Mouse (Mus musculus) liver, adult 2 months (tissue): ENCODE results near the gene Rad9a. TPM values are rescaled to one million over a fixed set of nuclear protein-coding genes. Genes with fewer than 3 reads are reported as not detected.
A peak's percentile ranks its signal among the peaks of the same experiment; 100 is the strongest.

Source experiments
- DNase-seq: peaks from one replicate; pipeline ENCODE4 v3.0.0-alpha.2; 2011; ENCODE audit warnings: low read depth, low spot score; ENCODE audit errors: extremely low read depth
- H3K27ac ChIP-seq: fragments of 200-500 bp; replicated peaks from 2 replicates; pipeline ENCODE4 v1.5.1; 2012; ENCODE audit warnings: low read depth, mild to moderate bottlenecking, control low read depth, inconsistent platforms, low read length; ENCODE audit not compliant: insufficient read depth
- H3K27me3 ChIP-seq: fragments of 200-500 bp; 2 replicates; pipeline ENCODE4 v1.6.1; 2012; ENCODE audit warnings: mild to moderate bottlenecking, moderate library complexity, low read length, inconsistent platforms; ENCODE audit not compliant: control insufficient read depth, insufficient read depth
- H3K36me3 ChIP-seq: fragments of 200-500 bp; 2 replicates; pipeline ENCODE4 v1.6.1; 2012; ENCODE audit warnings: low read length, inconsistent platforms; ENCODE audit not compliant: control insufficient read depth, insufficient read depth
- H3K4me1 ChIP-seq: fragments of 200-500 bp; 2 replicates; pipeline ENCODE4 v1.6.1; 2011; ENCODE audit warnings: low read length; ENCODE audit not compliant: control insufficient read depth, insufficient read depth
- H3K4me3 ChIP-seq: fragments of 200-500 bp; 2 replicates; pipeline ENCODE4 v1.5.1; 2011; ENCODE audit warnings: low read depth, mild to moderate bottlenecking, control low read depth, low read length, moderate library complexity; ENCODE audit not compliant: insufficient read depth
- H3K79me2 ChIP-seq: fragments of 200-500 bp; 2 replicates; pipeline ENCODE4 v1.6.1; 2012; ENCODE audit warnings: inconsistent platforms, mild to moderate bottlenecking, low read length, moderate library complexity; ENCODE audit not compliant: control insufficient read depth, insufficient read depth
- H3K9ac ChIP-seq: fragments of 200-500 bp; 2 replicates; pipeline ENCODE4 v1.6.1; 2012; ENCODE audit warnings: low read depth, mild to moderate bottlenecking, control low read depth, inconsistent platforms, low read length
- CTCF ChIP-seq: fragments of 200-500 bp; IDR thresholded peaks from 2 replicates; pipeline ENCODE4 v1.5.1; 2011; ENCODE audit warnings: low read depth, low read length, control low read depth
- POLR2A ChIP-seq: fragments of 200-500 bp; IDR thresholded peaks from 2 replicates; pipeline ENCODE4 v1.6.1; 2011; ENCODE audit warnings: low read length, control low read depth; ENCODE audit not compliant: insufficient read depth; ENCODE audit errors: extremely low read depth
- WGBS: fragments of 180-500 bp; shearing (Covaris S2); methylation state at CpG from one replicate; pipeline ENCODE4 v1.1.7; 2018; 5-methylcytosine and 5-hydroxymethylcytosine counted together
- polyA plus RNA-seq: library from polyadenylated mRNA; depleted of rRNA; stranded (reverse); fragments of >200 nt; gene quantifications from 2 replicates; pipeline ENCODE4 v1.2.3, GENCODE M21; 2012
- total RNA-seq: library from RNA; depleted of rRNA; stranded (reverse); fragments of >200 nt; gene quantifications from 2 replicates; pipeline ENCODE4 v1.2.3, GENCODE M21; 2014

Gene Rad9a
- total and polyA plus RNA-seq, 2 experiments = 0.74 to 7.0 TPM

- no peaks in the 10 kb centered on the region; the same call in 1 of the 2 replicates for H3K79me2 ChIP-seq
- DNase-seq = no peak
- no peaks in the 10 kb centered on the region for H3K27me3 ChIP-seq
- H3K9ac ChIP-seq = no peak overlapping the region
- TF ChIP-seq POLR2A (no peak), CTCF (no peak)
- H3K4me1 ChIP-seq = peaks cover 3% of the 10 kb centered on the region; the same call in 1 of the 2 replicates
- 58% methylated on average over 3 of the region's 3 CpGs for WGBS
- H3K4me3 ChIP-seq = no peak overlapping the region
- H3K36me3 ChIP-seq = peaks cover 6% of the 10 kb centered on the region; the same call in 1 of the 2 replicates
- no peak overlapping the region for H3K27ac ChIP-seq
Measured at GRCm38 (mm10) chr19:4164100-4164499, 37.4 kb downstream of the Rad9a start.

- Histone ChIP-seq H3K36me3 (peaks cover 8% of the 10 kb centered on the region; the same call in 1 of the 2 replicates), H3K4me1 (peaks cover 3% of the 10 kb centered on the region; the same call in 1 of the 2 replicates), H3K27ac (no peak overlapping the region; the same call in 1 of the 2 replicates), H3K9ac (peak overlapping the region; percentile 36), H3K27me3 (no peaks in the 10 kb centered on the region), H3K79me2 (no peaks in the 10 kb centered on the region; the same call in 1 of the 2 replicates), H3K4me3 (peak overlapping the region; percentile 60)
- WGBS = 41% methylated on average over 4 of the region's 4 CpGs
- no peak for DNase-seq
- TF ChIP-seq CTCF (no peak), POLR2A (no peak)
Measured at GRCm38 (mm10) chr19:4163543-4163887, 37.9 kb downstream of the Rad9a start.

DNA sequence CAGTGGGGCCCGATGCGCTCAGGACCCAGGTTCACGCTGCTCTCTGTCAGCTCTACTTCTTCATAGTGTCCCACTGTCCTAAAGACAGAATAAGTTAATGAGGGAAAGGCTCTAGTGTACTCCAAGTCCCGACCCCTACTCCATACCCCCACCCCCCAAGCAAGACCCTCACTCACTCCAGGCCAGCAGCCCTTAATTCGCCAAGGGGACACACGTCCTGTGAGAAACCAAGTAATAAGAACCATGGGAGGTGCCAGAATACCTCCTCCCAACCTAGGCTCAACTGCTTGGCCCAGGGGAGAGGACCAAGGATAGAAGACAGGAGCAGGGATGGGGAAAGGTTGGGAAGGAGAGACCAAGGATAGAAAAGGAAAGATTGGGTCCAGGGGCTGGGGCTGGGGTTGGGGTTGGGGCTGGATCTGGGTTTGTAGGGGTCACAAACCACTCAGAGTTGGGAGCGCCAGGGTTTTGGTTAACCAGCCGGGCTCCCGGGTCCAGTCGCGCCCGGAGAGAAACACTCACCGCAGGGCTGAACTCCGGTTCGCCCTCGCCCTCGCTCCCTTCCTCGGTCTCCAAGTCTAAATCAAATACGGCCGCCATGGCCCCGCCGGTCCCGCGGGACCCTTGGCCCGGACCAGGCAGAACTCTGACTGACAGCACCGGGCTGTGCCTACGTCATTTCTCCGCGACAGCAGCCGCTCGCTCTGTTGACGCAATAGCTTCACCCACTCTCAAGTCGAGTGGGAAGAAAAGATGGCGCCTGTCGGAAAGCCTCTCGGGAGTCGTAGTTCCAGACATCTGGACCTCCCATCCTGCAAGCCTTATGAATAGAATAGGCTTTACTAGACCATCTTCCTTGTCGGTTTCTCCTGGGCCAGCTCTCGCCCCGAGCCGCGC is 38.6 kb downstream of the Rad9a start, which contains the start of gene Rps6kb2:
Gene Rps6kb2 (minus strand): TSS at position 709 of the 897 bp plus-strand sequence.
- H3K27ac ChIP-seq = no peak within 1 kb of the TSS; the same call in 1 of the 2 replicates
- DNase-seq = peak; percentile 91
- TF ChIP-seq CTCF (no peak), POLR2A (peak; percentile 51; the same call in 1 of the 2 replicates)
- H3K79me2 ChIP-seq = no peaks in the 10 kb centered on the region; the same call in 1 of the 2 replicates
- peaks cover 11% of the 10 kb centered on the region; the same call in 1 of the 2 replicates for H3K36me3 ChIP-seq
- H3K27me3 ChIP-seq = no peaks in the 10 kb centered on the region
- WGBS = 7% methylated on average over 42 of the region's 42 CpGs
- peaks cover 3% of the 10 kb centered on the region; the same call in 1 of the 2 replicates for H3K4me1 ChIP-seq
- peak within 1 kb of the TSS; percentile 90 for H3K9ac ChIP-seq
- H3K4me3 ChIP-seq = peak within 1 kb of the TSS; percentile 86

DNA sequence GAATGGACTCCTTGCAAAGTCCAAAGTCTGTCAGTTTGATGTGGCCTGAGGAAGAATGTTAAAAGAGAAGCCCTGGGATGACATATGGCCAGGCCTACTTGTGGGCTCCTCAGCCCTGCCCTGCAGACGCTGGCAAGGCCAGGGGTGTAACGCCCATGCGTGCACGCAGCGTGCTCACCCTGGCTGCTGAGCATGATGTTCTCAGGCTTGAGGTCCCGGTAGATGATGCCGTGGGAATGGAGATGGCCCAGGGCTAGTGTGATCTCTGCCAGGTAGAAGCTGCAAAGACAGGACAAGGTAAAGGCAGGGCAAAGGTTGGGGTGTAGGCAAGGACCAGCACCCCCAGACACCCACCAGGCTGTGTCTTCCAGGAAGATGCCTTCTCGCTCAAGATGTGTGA is 42.4 kb downstream of the Rad9a start:
- TF ChIP-seq CTCF = no peak
- TF ChIP-seq POLR2A = no peak
- Histone ChIP-seq H3K36me3 (peaks cover 11% of the 10 kb centered on the region; the same call in 1 of the 2 replicates), H3K27ac (no peak overlapping the region), H3K9ac (no peak overlapping the region), H3K4me1 (peaks cover 3% of the 10 kb centered on the region; the same call in 1 of the 2 replicates), H3K4me3 (no peak overlapping the region), H3K27me3 (no peaks in the 10 kb centered on the region), H3K79me2 (no peaks in the 10 kb centered on the region; the same call in 1 of the 2 replicates)
- DNase-seq = no peak
- WGBS = 97% methylated on average over 8 of the region's 8 CpGs

DNA sequence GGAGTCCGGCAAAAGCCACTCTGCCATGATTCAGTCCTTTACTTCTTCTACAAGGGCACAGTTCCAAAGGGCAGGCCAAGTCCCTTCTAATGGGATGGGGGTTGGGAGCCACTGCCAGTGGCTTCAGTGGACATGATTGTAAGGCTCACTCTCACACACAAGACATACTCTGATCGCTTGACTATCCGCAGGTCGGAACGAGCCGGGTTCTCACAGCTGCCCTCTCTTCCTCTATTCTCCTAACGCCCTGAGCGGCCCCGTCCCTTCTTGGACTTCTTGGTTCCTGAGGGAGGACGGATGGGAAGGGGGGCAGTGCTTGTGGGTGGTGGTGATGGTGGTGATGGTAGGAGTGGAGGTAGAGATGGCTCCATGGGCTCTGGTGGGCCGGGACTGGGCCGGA is 44.7 kb downstream of the Rad9a start:
- Histone ChIP-seq H3K4me3 (no peak overlapping the region), H3K27me3 (no peaks in the 10 kb centered on the region), H3K9ac (no peak overlapping the region), H3K27ac (no peak overlapping the region), H3K4me1 (no peaks in the 10 kb centered on the region), H3K36me3 (peaks cover 13% of the 10 kb centered on the region; the same call in 1 of the 2 replicates), H3K79me2 (no peaks in the 10 kb centered on the region)
- no peak for TF ChIP-seq POLR2A
- TF ChIP-seq CTCF = no peak
- DNase-seq = no peak
- WGBS = 89% methylated on average over 12 of the region's 12 CpGs
